Mouse (Mus musculus) gonadal fat pad, adult 2 months (tissue): ENCODE results near the gene Naga. TPM values are rescaled to one million over a fixed set of nuclear protein-coding genes. Genes with fewer than 3 reads are reported as not detected.
A peak's percentile ranks its signal among the peaks of the same experiment; 100 is the strongest.

Experiments
- DNase-seq: peaks from one replicate; pipeline ENCODE4 v3.0.0-alpha.2; 2012; ENCODE audit warnings: low read depth
- polyA plus RNA-seq: library from polyadenylated mRNA; depleted of rRNA; stranded (reverse); fragments of >200 nt; gene quantifications from 2 replicates; pipeline ENCODE4 v1.2.3, GENCODE M21; 2012

The Naga gene
- polyA plus RNA-seq, 1 experiment = 123 TPM

GRCm38 (mm10) chr15:82354126-82354945 lies 15.6 kb upstream of the Naga start, which contains the start of gene Ndufa6:
Gene Ndufa6 (minus strand): TSS chr15:82354322.
- DNase-seq = peak; percentile 68

- DNase-seq = no peak
Observed at GRCm38 (mm10) chr15:82353745-82354113, 15.0 kb upstream of the Naga start.

GRCm38 (mm10) chr15:82353078-82353744 lies 14.5 kb upstream of the Naga start:
- DNase-seq = no peak

GRCm38 (mm10) chr15:82351480-82351879 lies 12.8 kb upstream of the Naga start:
- no peak for DNase-seq

GRCm38 (mm10) chr15:82350349-82350748 lies 11.6 kb upstream of the Naga start:
- DNase-seq = no peak

- DNase-seq = no peak
Observed at GRCm38 (mm10) chr15:82348999-82349341, 10.2 kb upstream of the Naga start.

- DNase-seq = no peak
Observed at GRCm38 (mm10) chr15:82348258-82348998, 9.7 kb upstream of the Naga start.

GRCm38 (mm10) chr15:82347852-82348251 lies 9.1 kb upstream of the Naga start:
- DNase-seq = no peak

- no peak for DNase-seq
Observed at GRCm38 (mm10) chr15:82347303-82347676, 8.6 kb upstream of the Naga start.

- DNase-seq = no peak
Observed at GRCm38 (mm10) chr15:82346580-82347302, 8.0 kb upstream of the Naga start.

GRCm38 (mm10) chr15:82345820-82346470 lies 7.2 kb upstream of the Naga start:
- DNase-seq = peak; percentile 88

- no peak for DNase-seq
Observed at GRCm38 (mm10) chr15:82344971-82345370, 6.2 kb upstream of the Naga start.

GRCm38 (mm10) chr15:82343368-82344287 lies 4.9 kb upstream of the Naga start:
- no peak for DNase-seq

- no peak for DNase-seq
Observed at GRCm38 (mm10) chr15:82342543-82342935, 3.8 kb upstream of the Naga start.

- DNase-seq = no peak
Observed at GRCm38 (mm10) chr15:82341675-82342542, 3.2 kb upstream of the Naga start.

GRCm38 (mm10) chr15:82341036-82341501 lies 2.3 kb upstream of the Naga start:
- no peak for DNase-seq

GRCm38 (mm10) chr15:82340414-82341035 lies 1.8 kb upstream of the Naga start:
- no peak for DNase-seq

- DNase-seq = no peak
Observed at GRCm38 (mm10) chr15:82339634-82340254, 1.0 kb upstream of the Naga start.
